Mouse (Mus musculus) midbrain, embryonic 11.5 days (tissue): Measurements from ENCODE around the gene Ppfibp2. TPM values are rescaled to one million over a fixed set of nuclear protein-coding genes. Genes with fewer than 3 reads are reported as not detected.

ENCODE experiments used
- ATAC-seq: fragments of 200-750 bp; cut with Nextera tagmentation; 2 replicates; pipeline ENCODE4 v1.8.0; 2017; ENCODE audit warnings: moderate TSS enrichment, moderate library complexity; ENCODE audit not compliant: low FRiP score
- DNase-seq: peaks from one replicate; pipeline ENCODE4 v3.0.0; 2015; ENCODE audit warnings: low spot score; ENCODE audit errors: missing footprints
- H3K27ac ChIP-seq: fragments of 300-500 bp; sonication (generic); 2 replicates; pipeline ENCODE4 v1.5.1; 2014; ENCODE audit warnings: low read depth, low read length
- H3K27me3 ChIP-seq: fragments of 300-500 bp; sonication (generic); 2 replicates; pipeline ENCODE4 v1.6.1; 2014; ENCODE audit warnings: mild to moderate bottlenecking, low read length, moderate library complexity, mixed read lengths; ENCODE audit not compliant: control insufficient read depth, insufficient read depth
- H3K36me3 ChIP-seq: fragments of 300-500 bp; sonication (generic); 2 replicates; pipeline ENCODE4 v1.6.1; 2014; ENCODE audit warnings: mild to moderate bottlenecking, low read length, moderate library complexity, mixed read lengths; ENCODE audit not compliant: control insufficient read depth, insufficient read depth
- H3K4me1 ChIP-seq: fragments of 300-500 bp; sonication (generic); 2 replicates; pipeline ENCODE4 v1.6.1; 2014; ENCODE audit warnings: low read length; ENCODE audit not compliant: control insufficient read depth, insufficient read depth
- H3K4me2 ChIP-seq: fragments of 300-500 bp; sonication (generic); 2 replicates; pipeline ENCODE4 v1.6.1; 2014; ENCODE audit warnings: mild to moderate bottlenecking, moderate library complexity
- H3K4me3 ChIP-seq: fragments of 300-500 bp; sonication (generic); 2 replicates; pipeline ENCODE4 v1.5.1; 2014; ENCODE audit warnings: low read depth, low read length
- H3K9ac ChIP-seq: fragments of 300-500 bp; sonication (generic); 2 replicates; pipeline ENCODE4 v1.6.1; 2014; ENCODE audit warnings: low read length
- H3K9me3 ChIP-seq: fragments of 300-500 bp; sonication (generic); 2 replicates; pipeline ENCODE4 v1.6.1; 2016; ENCODE audit warnings: low read length; ENCODE audit not compliant: control insufficient read depth
- WGBS: fragments of 180-500 bp; shearing (Covaris S2); extraction: QIAGEN DNeasy Blood & Tissue Kit; methylation state at CpG from one replicate; pipeline ENCODE4 v1.1.7; 2014; 5-methylcytosine and 5-hydroxymethylcytosine counted together
- polyA plus RNA-seq: library from polyadenylated mRNA; unstranded; fragments of >200 nt; fragmentation: Nextera tagmentation; extraction: Ambion mirVana; gene quantifications from 2 replicates; pipeline ENCODE4 v1.2.1, GENCODE M21; 2014

The Ppfibp2 gene
- polyA plus RNA-seq, 1 experiment from 2014 or later = 2.9 TPM

DNA sequence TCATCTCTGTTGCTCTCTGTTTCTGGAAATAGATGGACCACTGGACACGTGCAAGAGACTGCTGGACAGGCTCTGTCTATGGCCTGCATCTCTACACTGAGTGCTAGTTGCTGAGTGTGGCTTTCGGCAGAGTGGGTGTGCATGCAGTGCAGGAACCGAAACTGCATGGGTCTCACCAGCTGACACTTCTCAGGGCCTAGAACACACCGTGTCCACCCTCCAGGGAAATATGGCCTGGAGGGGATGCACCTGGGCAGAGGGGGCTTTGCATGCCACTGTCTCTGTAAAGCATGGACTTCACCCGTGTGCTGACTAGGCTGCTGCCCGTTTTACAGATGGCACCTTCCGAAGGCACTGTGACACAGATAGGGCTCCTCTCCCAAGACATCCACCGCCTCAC lies 151.0 kb downstream of the Ppfibp2 start:
- H3K4me2 ChIP-seq = no peak overlapping the region
- H3K27ac ChIP-seq = no peak overlapping the region
- no peaks in the 10 kb centered on the region for H3K4me1 ChIP-seq
- DNase-seq = no peak
- no peaks in the 10 kb centered on the region for H3K36me3 ChIP-seq
- 90% methylated on average over 8 of the region's 8 CpGs for WGBS
- H3K27me3 ChIP-seq = no peaks in the 10 kb centered on the region
- ATAC-seq = no peak
- H3K4me3 ChIP-seq = no peak overlapping the region
- no peak overlapping the region for H3K9ac ChIP-seq
- no peaks in the 10 kb centered on the region for H3K9me3 ChIP-seq

- WGBS = 91% methylated on average over 9 of the region's 9 CpGs
- ATAC-seq (no peak), DNase-seq (no peak)
- Histone ChIP-seq H3K27ac (no peak overlapping the region), H3K36me3 (no peaks in the 10 kb centered on the region), H3K9me3 (no peaks in the 10 kb centered on the region), H3K4me3 (no peak overlapping the region), H3K27me3 (no peaks in the 10 kb centered on the region), H3K9ac (no peak overlapping the region), H3K4me1 (no peaks in the 10 kb centered on the region), H3K4me2 (no peak overlapping the region)
These were observed 152.5 kb downstream of the Ppfibp2 start for GRCm38 (mm10) chr7:107747476-107747875.

DNA sequence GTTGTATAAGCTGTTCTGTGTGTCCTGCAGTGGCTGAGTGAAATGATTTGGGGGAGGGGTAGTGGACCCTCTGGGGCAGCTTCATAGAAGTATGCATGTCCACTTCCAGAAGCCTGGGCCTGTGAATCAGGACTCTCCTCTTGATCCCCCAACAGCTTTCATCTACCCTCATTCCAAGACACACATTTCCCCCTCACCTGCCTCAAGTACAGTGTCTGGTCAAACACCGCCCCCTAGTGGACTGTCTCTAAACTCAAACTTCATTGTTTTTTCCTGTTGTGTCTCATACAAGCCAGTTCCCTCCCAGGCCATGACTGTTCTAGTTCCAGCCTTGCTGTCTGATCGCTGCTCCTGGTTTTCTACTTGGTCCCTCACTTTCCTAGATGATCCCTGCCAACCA lies 152.9 kb downstream of the Ppfibp2 start:
- H3K27ac ChIP-seq = no peak overlapping the region
- H3K4me3 ChIP-seq = no peak overlapping the region
- no peak overlapping the region for H3K4me2 ChIP-seq
- ATAC-seq = peak; percentile 26
- no peaks in the 10 kb centered on the region for H3K4me1 ChIP-seq
- peak; percentile 92 for DNase-seq
- 18% methylated on average over 2 of the region's 2 CpGs for WGBS
- H3K9ac ChIP-seq = no peak overlapping the region
- H3K9me3 ChIP-seq = no peaks in the 10 kb centered on the region
- H3K27me3 ChIP-seq = no peaks in the 10 kb centered on the region
- H3K36me3 ChIP-seq = no peaks in the 10 kb centered on the region

- Histone ChIP-seq H3K9ac (no peak overlapping the region), H3K4me2 (no peak overlapping the region), H3K36me3 (no peaks in the 10 kb centered on the region), H3K4me3 (no peak overlapping the region), H3K4me1 (no peaks in the 10 kb centered on the region), H3K9me3 (no peaks in the 10 kb centered on the region), H3K27ac (no peak overlapping the region), H3K27me3 (no peaks in the 10 kb centered on the region)
- peak; percentile 97 for DNase-seq
- peak; percentile 49; the same call in 1 of the 2 replicates for ATAC-seq
- WGBS = 10% methylated on average over 3 of the region's 3 CpGs
These were observed 154.3 kb downstream of the Ppfibp2 start for GRCm38 (mm10) chr7:107749270-107749669.

- no peak for DNase-seq
- Histone ChIP-seq H3K4me3 (no peak overlapping the region), H3K36me3 (no peaks in the 10 kb centered on the region), H3K9me3 (no peaks in the 10 kb centered on the region), H3K27ac (no peak overlapping the region), H3K27me3 (no peaks in the 10 kb centered on the region), H3K4me1 (no peaks in the 10 kb centered on the region), H3K9ac (no peak overlapping the region), H3K4me2 (no peak overlapping the region)
- 90% methylated on average over 4 of the region's 4 CpGs for WGBS
- no peak for ATAC-seq
These were observed 154.7 kb downstream of the Ppfibp2 start for GRCm38 (mm10) chr7:107749721-107750120.

- ATAC-seq = no peak
- Histone ChIP-seq H3K9ac (no peak overlapping the region), H3K27me3 (no peaks in the 10 kb centered on the region), H3K4me3 (no peak overlapping the region), H3K4me1 (no peaks in the 10 kb centered on the region), H3K36me3 (no peaks in the 10 kb centered on the region), H3K27ac (no peak overlapping the region), H3K9me3 (no peaks in the 10 kb centered on the region), H3K4me2 (no peak overlapping the region)
- no peak for DNase-seq
- WGBS = 80% methylated on average over 10 of the region's 10 CpGs
These were observed 157.1 kb downstream of the Ppfibp2 start for GRCm38 (mm10) chr7:107752031-107752520.

GRCm38 (mm10) chr7:107755905-107756304 lies 160.9 kb downstream of the Ppfibp2 start:
- WGBS = 85% methylated on average over 3 of the region's 3 CpGs

GRCm38 (mm10) chr7:107756748-107757147 lies 161.7 kb downstream of the Ppfibp2 start:
- WGBS = 98% methylated on average over 2 of the region's 2 CpGs
- H3K9ac ChIP-seq = no peak overlapping the region
- ATAC-seq = no peak

More at GRCm38 (mm10) chr7:107755905-107756304, 160.9 kb downstream of the Ppfibp2 start:
- no peak overlapping the region for H3K9ac ChIP-seq
- no peak overlapping the region for H3K4me3 ChIP-seq
- peaks cover 3% of the 10 kb centered on the region; the same call in 1 of the 2 replicates for H3K4me1 ChIP-seq
- H3K27ac ChIP-seq = no peak overlapping the region
- no peaks in the 10 kb centered on the region for H3K36me3 ChIP-seq
- H3K9me3 ChIP-seq = no peaks in the 10 kb centered on the region
- no peaks in the 10 kb centered on the region for H3K27me3 ChIP-seq
- no peak overlapping the region for H3K4me2 ChIP-seq
- ATAC-seq (no peak), DNase-seq (no peak)

DNA sequence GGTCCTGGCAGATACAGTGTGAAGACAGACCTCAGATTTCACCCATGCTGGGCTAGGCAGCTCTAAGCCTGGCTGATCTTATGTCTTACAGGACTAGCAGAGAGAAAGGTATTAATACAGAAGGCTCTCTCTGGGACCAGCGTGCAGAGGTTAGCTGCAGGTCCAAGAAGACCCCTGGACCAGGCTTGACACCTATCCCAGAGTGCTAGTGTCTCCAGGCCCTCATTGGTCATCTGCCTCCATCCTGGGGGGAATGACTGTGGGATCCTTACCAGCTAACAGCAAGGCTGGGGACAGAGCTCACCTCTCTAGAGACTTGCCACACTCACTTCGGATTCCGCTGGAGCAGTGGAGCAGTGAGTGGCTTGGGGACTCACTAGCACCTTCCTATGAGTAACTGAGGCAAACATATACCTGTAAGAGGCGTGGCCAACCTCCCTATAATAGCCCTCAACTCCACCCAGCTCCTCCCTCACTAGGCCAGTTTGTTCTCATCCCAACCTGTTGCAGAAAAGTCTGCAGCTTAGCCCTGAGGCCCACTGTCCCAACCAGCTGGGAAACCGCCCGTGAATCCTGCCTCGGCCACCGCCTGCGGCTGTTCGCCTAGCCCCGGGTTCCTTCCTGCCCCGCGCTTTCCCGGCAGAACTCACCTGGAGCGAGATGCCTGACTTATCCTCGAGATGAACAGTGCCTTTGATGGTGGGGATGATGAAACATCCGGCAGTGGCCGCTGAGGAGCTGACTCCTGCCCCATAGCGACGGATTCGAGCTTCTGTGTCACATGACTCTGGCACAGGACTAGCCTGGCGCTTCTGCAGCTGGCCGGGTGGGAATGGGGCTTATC lies 162.5 kb downstream of the Ppfibp2 start, which contains the start of gene Cyb5r2:
Gene Cyb5r2 (minus strand): TSS at position 725 of the 844 bp plus-strand sequence.
- no peak within 1 kb of the TSS for H3K27ac ChIP-seq
- peak within 1 kb of the TSS; percentile 57 for H3K9ac ChIP-seq
- no peaks in the 10 kb centered on the region for H3K27me3 ChIP-seq
- DNase-seq = peak; percentile 88
- peak within 1 kb of the TSS; percentile 53 for H3K4me2 ChIP-seq
- no peaks in the 10 kb centered on the region for H3K36me3 ChIP-seq
- 15% methylated on average over 23 of the region's 23 CpGs for WGBS
- peak; percentile 88 for ATAC-seq
- H3K4me1 ChIP-seq = peaks cover 3% of the 10 kb centered on the region; the same call in 1 of the 2 replicates
- H3K9me3 ChIP-seq = no peaks in the 10 kb centered on the region
- H3K4me3 ChIP-seq = peak within 1 kb of the TSS; percentile 21

More at GRCm38 (mm10) chr7:107756748-107757147, 161.7 kb downstream of the Ppfibp2 start:
- Histone ChIP-seq H3K4me2 (no peak overlapping the region), H3K27ac (no peak overlapping the region), H3K36me3 (no peaks in the 10 kb centered on the region), H3K4me1 (peaks cover 3% of the 10 kb centered on the region; the same call in 1 of the 2 replicates), H3K9me3 (no peaks in the 10 kb centered on the region), H3K4me3 (no peak overlapping the region), H3K27me3 (no peaks in the 10 kb centered on the region)
- no peak for DNase-seq
